Mouse (Mus musculus) thymus, postnatal 14 days (tissue): ENCODE data around the gene Emc10.

Experiments
- DNase-seq: peaks from one replicate; pipeline ENCODE4 v3.0.0; 2021

Gene Emc10

GRCm38 (mm10) chr7:44495992-44496770, at the start of gene Emc10, which contains the start of gene Fam71e1:
Gene Emc10 (minus strand): TSS chr7:44496529.
Gene Fam71e1 (plus strand): TSS chr7:44496581.
- peak; percentile 99 for DNase-seq

GRCm38 (mm10) chr7:44543071-44543470, 46.7 kb upstream of the Emc10 start:
- peak; percentile 61 for DNase-seq

- DNase-seq: peak; percentile 53
These were observed 46.2 kb upstream of the Emc10 start for GRCm38 (mm10) chr7:44542555-44542954.

DNA sequence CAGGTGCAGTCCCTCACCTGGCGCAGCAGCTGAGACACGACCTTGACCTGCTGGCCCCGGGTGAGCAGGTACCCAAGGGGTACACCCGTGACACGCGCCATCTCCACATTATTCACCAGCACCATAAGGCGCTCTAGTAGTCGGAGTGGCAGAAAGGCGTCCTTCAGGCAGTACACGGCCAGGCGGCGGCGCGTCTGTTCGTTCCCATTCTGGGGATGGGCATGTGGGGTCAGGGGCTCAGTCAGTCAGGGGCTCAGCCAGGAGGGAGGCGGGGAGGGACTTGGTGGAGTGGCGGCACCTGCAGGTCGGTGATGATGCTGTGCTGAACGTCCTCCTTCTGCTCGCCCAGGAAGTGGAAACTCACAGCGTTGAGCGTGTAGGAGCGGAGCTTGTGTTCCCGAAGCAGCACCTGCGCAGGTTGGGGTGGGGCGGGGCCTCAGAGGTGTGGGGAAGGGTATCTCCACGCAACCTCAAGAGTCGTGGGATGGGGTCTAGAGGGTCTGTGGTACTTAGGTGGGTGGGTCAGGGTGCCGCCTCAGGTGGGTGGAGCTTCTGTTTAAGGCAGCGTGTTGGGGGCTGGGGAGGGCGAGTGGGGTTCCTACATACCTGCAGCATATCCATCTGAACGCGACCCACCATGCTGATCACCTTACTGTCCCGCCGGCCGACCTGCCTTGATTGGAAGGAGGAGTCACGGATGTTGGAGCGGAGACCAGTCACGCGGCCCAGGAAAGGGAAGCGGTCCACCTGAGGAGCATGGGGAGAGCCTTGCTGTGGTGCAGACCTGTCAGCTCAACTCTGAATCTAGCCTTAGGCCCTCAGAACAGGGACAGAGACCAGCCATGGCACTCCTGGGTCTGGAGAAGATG, 42.7 kb upstream of the Emc10 start:
- no peak for DNase-seq

- no peak for DNase-seq
These were observed 41.2 kb upstream of the Emc10 start for GRCm38 (mm10) chr7:44537496-44537895.

GRCm38 (mm10) chr7:44537009-44537408, 40.7 kb upstream of the Emc10 start:
- no peak for DNase-seq

DNA sequence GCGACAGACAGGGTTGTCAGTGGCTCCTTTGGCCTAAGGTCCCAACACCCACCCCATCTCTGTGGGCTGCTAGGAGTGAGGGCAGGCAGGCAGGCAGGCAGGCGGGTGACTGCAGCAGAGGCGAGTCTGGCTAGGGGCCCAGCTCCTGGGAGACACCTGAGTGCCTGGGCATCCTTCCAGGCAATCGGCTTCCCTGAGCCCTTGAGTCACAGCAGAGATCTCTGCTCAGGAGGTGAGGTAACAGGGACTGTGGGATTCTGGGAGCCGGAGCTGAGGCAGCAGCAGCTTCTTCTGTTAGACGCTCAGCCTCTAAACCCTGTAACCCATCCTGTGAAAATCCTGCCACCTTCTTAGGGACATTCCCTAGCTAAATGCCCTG, 40.2 kb upstream of the Emc10 start:
- DNase-seq: no peak

- no peak for DNase-seq
These were observed 39.6 kb upstream of the Emc10 start for GRCm38 (mm10) chr7:44535657-44536589.

DNA sequence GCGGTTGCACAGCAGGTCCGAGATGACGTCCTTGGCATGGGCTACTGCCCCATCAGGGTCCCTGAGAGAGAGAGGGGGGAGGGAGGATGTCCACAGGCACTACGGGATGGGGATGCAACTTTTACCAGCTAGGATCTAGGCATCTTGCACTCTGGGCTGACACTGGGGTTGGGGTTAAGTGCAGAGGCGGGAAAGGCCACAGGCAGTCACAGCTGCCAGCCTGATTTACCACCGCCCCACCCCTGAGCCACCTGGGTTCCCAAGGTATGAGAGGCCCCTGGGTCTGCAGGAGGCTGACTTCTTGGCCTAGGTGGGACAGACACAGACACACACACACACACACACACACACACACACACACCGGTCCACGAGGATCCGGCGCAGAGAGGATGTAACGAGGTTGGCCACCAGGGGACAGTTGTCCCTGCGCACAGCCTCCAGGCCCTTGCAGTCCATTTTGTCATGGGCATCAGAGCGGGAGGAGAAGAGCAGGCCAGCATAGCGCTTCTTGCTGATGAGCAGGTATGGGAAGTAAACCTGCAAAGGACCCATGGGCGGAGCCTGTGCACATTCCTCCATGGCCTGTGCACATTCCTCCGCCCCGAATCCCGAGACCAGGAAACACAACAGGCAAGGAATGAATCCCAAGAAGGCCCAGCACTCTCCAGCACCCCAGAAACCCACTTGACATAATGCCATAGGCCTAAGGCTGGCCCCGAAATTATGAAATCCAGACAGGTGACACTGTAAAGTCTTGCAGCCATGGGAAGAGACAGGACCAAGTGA, 38.5 kb upstream of the Emc10 start:
- peak; percentile 16 for DNase-seq

DNA sequence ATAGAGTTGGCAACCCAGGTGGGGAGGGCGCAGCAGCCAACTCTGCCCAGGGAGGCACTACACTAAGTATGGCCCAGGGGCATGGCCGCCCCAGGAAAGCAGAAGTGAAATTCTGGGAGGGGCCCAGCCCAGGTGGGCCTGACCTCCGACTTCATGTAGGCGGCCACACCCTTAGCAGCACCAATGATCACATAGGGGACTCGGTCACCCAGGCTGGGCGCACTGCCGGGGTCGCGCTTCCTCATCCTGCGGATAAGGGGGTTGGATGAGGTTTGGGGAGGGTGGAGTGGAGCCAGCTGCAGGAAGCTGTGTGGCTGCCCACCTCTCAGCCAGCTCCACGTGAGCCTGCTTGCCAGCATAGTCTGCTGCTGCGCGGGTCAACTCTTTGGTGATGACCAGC, 37.9 kb upstream of the Emc10 start:
- DNase-seq: peak; percentile 33

DNA sequence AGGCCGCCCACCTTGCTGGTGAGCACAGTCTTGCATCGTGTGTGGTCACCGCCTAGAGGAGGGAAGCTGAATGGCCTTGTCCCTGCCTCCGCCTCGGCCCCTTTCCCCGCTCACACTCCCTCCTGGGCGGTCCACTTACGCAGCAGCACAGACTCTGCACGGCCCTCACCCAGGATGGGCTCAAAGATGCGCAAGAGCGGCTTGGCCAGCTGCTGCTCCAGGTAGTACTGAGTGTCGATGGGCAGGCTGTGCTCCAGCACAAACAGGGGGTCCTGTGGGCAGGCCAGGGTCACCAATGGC, 37.4 kb upstream of the Emc10 start:
- no peak for DNase-seq

- DNase-seq: peak; percentile 6
These were observed 36.8 kb upstream of the Emc10 start for GRCm38 (mm10) chr7:44532918-44533745.

DNA sequence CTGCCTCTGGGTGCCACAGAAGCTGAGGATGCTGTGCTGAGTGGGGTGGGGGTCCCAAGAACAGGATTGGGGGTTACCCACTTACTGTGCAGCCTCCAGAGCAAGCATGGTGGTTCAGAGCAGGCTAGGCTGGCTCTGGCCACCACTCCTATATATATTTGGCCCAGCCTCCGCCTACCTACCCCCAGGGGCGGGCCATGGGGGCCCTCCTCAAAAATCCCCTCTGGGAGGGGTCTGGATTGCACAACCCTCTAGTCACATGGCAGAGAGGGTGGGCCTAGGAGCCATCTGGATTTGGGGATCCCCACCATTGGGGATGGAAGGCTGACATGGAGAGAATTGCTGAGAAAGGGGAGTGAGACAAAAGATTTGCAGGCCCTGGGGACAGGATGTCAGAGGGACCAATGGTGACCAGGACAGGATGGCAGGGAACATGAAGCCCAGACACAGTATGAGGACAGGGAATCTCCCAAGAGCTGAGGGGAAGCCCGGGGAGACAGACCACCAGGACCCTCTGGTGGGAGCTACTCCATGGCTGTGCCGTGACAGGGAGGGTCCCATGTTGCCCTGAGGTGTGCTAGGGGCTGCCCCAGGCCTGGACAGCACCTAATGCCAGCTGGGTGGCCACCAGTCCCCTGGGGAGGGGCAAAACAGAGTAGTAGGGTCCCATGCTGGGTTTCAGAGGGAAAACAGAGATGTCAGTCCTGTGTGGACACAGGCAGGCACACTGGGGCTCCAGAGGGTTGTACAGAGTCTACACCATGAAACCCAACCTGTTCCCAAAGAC, 35.8 kb upstream of the Emc10 start, which contains the start of gene Spib:
Spib (minus strand) TSS at position 126 of the 787 bp plus-strand sequence.
- DNase-seq: peak; percentile 16

- peak; percentile 63 for DNase-seq
These were observed 34.9 kb upstream of the Emc10 start for GRCm38 (mm10) chr7:44531207-44531606.

- DNase-seq: no peak
These were observed 34.2 kb upstream of the Emc10 start for GRCm38 (mm10) chr7:44530507-44530906.

- DNase-seq: peak; percentile 4
These were observed 33.2 kb upstream of the Emc10 start for GRCm38 (mm10) chr7:44529518-44529917.

GRCm38 (mm10) chr7:44527483-44528398, 31.4 kb upstream of the Emc10 start:
- peak; percentile 89 for DNase-seq

DNA sequence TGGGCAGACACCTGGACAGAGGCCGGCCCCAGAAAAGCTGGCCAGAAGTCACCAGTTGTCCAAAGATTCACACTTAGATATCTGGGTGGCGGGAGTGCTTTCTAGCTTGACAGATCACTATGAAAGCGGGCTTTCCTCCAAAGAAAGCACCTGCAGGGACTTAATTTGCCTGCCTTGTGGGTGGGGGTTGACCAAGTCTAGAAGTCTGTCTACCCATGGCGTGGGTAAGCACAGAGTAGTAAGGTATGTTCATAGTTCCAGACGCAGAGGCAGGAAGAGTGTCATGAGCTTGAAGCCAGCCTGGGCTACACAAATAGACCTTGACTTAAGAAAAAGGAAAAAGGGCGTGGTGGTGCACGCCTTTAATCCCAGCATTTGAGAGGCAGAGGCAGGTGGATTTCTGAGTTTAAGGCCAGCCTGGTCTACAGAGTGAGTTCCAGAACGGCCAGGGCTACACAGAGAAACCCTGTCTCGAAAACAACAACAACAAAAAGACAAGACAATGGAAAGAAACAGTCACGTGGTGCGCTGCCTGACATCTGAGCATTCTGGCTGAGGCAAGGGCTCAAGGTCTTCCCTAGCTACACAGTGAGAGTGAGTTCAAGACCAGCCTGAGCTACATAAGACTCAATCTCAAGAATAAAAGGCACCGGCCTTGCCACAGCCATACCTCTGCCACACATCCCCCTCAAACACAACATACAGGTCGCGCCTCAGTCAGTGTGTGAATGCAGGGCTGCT, 30.3 kb upstream of the Emc10 start:
- no peak for DNase-seq
